Mouse (Mus musculus) heart, adult 2 months (tissue): ENCODE measurements at regions not wholly inside any gene's neighbourhood (a gene's known extent, or its start where the extent isn't known, plus 50 kb on each side); places are given as distances from the start of the nearest gene placed in this dataset.

Experiments used
- CTCF ChIP-seq: fragments of 200-600 bp; IDR thresholded peaks from 2 replicates; pipeline ENCODE4 v1.8.1; 2022; ENCODE audit warnings: antibody characterized with exemption, mild to moderate bottlenecking, moderate library complexity
- POLR2A ChIP-seq: fragments of 200-500 bp; IDR thresholded peaks from 2 replicates; pipeline ENCODE4 v1.6.1; 2011; ENCODE audit warnings: mild to moderate bottlenecking, low read depth, low read length, control low read depth; ENCODE audit not compliant: insufficient read depth

- TF ChIP-seq CTCF (no peak), POLR2A (no peak)
Measured at GRCm38 (mm10) chrX:11945280-11945679, 214.9 kb downstream of the Bcor start.
